Mouse (Mus musculus) G1E (cell line): ENCODE data around the gene Olfr1097.

Experiments
- CTCF ChIP-seq: IDR thresholded peaks from 2 replicates; pipeline ENCODE4 v1.5.1; 2012; ENCODE audit warnings: low read depth, low read length, inconsistent platforms, mixed read lengths
- GATA1 ChIP-seq: IDR thresholded peaks from 2 replicates; pipeline ENCODE4 v1.6.1; 2012; ENCODE audit warnings: borderline replicate concordance, low read length, inconsistent platforms, mixed read lengths
- POLR2AphosphoS5 ChIP-seq: IDR thresholded peaks from 2 replicates; pipeline ENCODE4 v1.6.1; 2012; ENCODE audit warnings: low read depth, low read length, inconsistent platforms; ENCODE audit not compliant: insufficient replicate concordance
- TAL1 ChIP-seq: conservative IDR thresholded peaks from 2 replicates; pipeline ENCODE4 v1.6.1; 2012; ENCODE audit warnings: low read depth, low read length, inconsistent platforms, mixed read lengths

- TF ChIP-seq CTCF (no peak), TAL1 (no peak), POLR2AphosphoS5 (no peak), GATA1 (no peak)
These were observed 17.3 kb downstream of the Olfr1097 start, which contains the start of gene Gm13723 for GRCm38 (mm10) chr2:86874702-86875101.
